Mouse (Mus musculus): ENCODE results near the gene Cd47.

- TF ChIP-seq UBTF (IDR thresholded peaks at IDR 0.05; ENCODE audit: low read depth, low read length), result no peak
- TF ChIP-seq POLR2A (IDR thresholded peaks at IDR 0.05; ENCODE audit: low read depth, low read length), result no peak
- no peak for TF ChIP-seq NELFE (IDR thresholded peaks at IDR 0.05; ENCODE audit: low read depth, low read length)
These were observed 12.7 kb downstream of the Cd47 start for GRCm38 (mm10) chr16:49812821-49813616.
